Mouse (Mus musculus) limb, embryonic 14.5 days (tissue): ENCODE measurements around the gene Rinl. TPM values are rescaled to one million over a fixed set of nuclear protein-coding genes. Genes with fewer than 3 reads are reported as not detected.
A peak's percentile ranks its signal among the peaks of the same experiment; 100 is the strongest.

Experiments used
- ATAC-seq: fragments of 200-750 bp; cut with Nextera tagmentation; 2 replicates; pipeline ENCODE4 v1.8.0; 2017; ENCODE audit warnings: low read depth, moderate number of reproducible peaks, moderate TSS enrichment; ENCODE audit not compliant: low FRiP score
- DNase-seq: peaks from one replicate; pipeline ENCODE4 v3.0.0-alpha.2; 2015; ENCODE audit warnings: low spot score
- H3K27ac ChIP-seq: fragments of 300-500 bp; sonication (generic); replicated peaks from 2 replicates; pipeline ENCODE4 v1.5.1; 2014; ENCODE audit warnings: low read depth, mild to moderate bottlenecking, low read length, moderate library complexity, mixed read lengths
- H3K27me3 ChIP-seq: fragments of 300-500 bp; sonication (generic); 2 replicates; pipeline ENCODE4 v1.6.1; 2014; ENCODE audit warnings: low read length, mixed read lengths; ENCODE audit not compliant: control insufficient read depth, insufficient read depth
- H3K36me3 ChIP-seq: fragments of 300-500 bp; sonication (generic); 2 replicates; pipeline ENCODE4 v1.6.1; 2014; ENCODE audit warnings: mild to moderate bottlenecking, low read length, moderate library complexity, mixed read lengths; ENCODE audit not compliant: control insufficient read depth, insufficient read depth
- H3K4me1 ChIP-seq: fragments of 300-500 bp; sonication (generic); 2 replicates; pipeline ENCODE4 v1.6.1; 2014; ENCODE audit warnings: antibody characterized with exemption, low read length, mixed read lengths; ENCODE audit not compliant: control insufficient read depth, insufficient read depth
- H3K4me2 ChIP-seq: fragments of 300-500 bp; sonication (generic); replicated peaks from 2 replicates; pipeline ENCODE4 v1.6.1; 2014; ENCODE audit warnings: low read depth, mild to moderate bottlenecking, low read length, moderate library complexity; ENCODE audit not compliant: severe bottlenecking
- H3K4me3 ChIP-seq: fragments of 300-500 bp; sonication (generic); replicated peaks from 2 replicates; pipeline ENCODE4 v1.5.1; 2014; ENCODE audit warnings: low read length
- H3K9ac ChIP-seq: fragments of 300-500 bp; sonication (generic); 2 replicates; pipeline ENCODE4 v1.6.1; 2014; ENCODE audit warnings: mild to moderate bottlenecking, low read depth, low read length, moderate library complexity; ENCODE audit not compliant: severe bottlenecking
- H3K9me3 ChIP-seq: fragments of 300-500 bp; sonication (generic); 2 replicates; pipeline ENCODE4 v1.6.1; 2016; ENCODE audit warnings: low read length; ENCODE audit not compliant: control insufficient read depth
- POLR2A ChIP-seq: fragments of 200-500 bp; IDR thresholded peaks from 2 replicates; pipeline ENCODE4 v1.8.0; 2012; ENCODE audit warnings: inconsistent platforms, mild to moderate bottlenecking, moderate library complexity, borderline replicate concordance; ENCODE audit not compliant: insufficient read depth, insufficient read length; ENCODE audit errors: extremely low read depth
- WGBS: fragments of 180-500 bp; shearing (Covaris S2); extraction: QIAGEN DNeasy Blood & Tissue Kit; methylation state at CpG from one replicate; pipeline ENCODE4 v1.1.7; 2014; 5-methylcytosine and 5-hydroxymethylcytosine counted together
- polyA plus RNA-seq, 2 experiments: library from polyadenylated mRNA; depleted of rRNA in 1 of 2; stranded (reverse) in 1 of 2; unstranded in 1 of 2; fragments of >200 nt; fragmentation: Nextera tagmentation in 1 of 2; extraction: Ambion mirVana in 1 of 2; gene quantifications; 2 replicates each; pipeline versions ENCODE4 v1.2.1 to v1.2.3; 2012 to 2014

Rinl gene
- polyA plus RNA-seq, 2 experiments, result 2.3 to 2.6 TPM

GRCm38 (mm10) chr7:28789235-28789634, 466 bp downstream of the Rinl start:
- peaks cover 8% of the 10 kb centered on the region for H3K4me1 ChIP-seq
- no peak for DNase-seq
- 52% methylated on average over 3 of the region's 3 CpGs for WGBS
- no peaks in the 10 kb centered on the region for H3K9me3 ChIP-seq
- no peak overlapping the region for H3K4me2 ChIP-seq
- H3K4me3 ChIP-seq, result no peak overlapping the region
- peak overlapping the region; percentile 71; the same call in 1 of the 2 replicates for H3K27ac ChIP-seq
- no peaks in the 10 kb centered on the region for H3K27me3 ChIP-seq
- TF ChIP-seq POLR2A, result no peak
- H3K9ac ChIP-seq, result no peak overlapping the region
- no peak for ATAC-seq
- peaks cover 29% of the 10 kb centered on the region for H3K36me3 ChIP-seq

- Histone ChIP-seq H3K4me1 (peaks cover 8% of the 10 kb centered on the region), H3K36me3 (peaks cover 22% of the 10 kb centered on the region), H3K4me3 (no peak overlapping the region), H3K27ac (peak overlapping the region; percentile 71; the same call in 1 of the 2 replicates), H3K9me3 (no peaks in the 10 kb centered on the region), H3K4me2 (no peak overlapping the region), H3K27me3 (no peaks in the 10 kb centered on the region), H3K9ac (no peak overlapping the region)
- TF ChIP-seq POLR2A, result no peak
- DNase-seq (no peak), ATAC-seq (no peak)
- 55% methylated on average over 8 of the region's 8 CpGs for WGBS
Observed at GRCm38 (mm10) chr7:28790066-28790806, 1.5 kb downstream of the Rinl start.

GRCm38 (mm10) chr7:28791706-28792105, 2.9 kb downstream of the Rinl start:
- Histone ChIP-seq H3K4me3 (no peak overlapping the region), H3K27me3 (no peaks in the 10 kb centered on the region), H3K4me1 (peaks cover 8% of the 10 kb centered on the region), H3K4me2 (no peak overlapping the region), H3K36me3 (peaks cover 12% of the 10 kb centered on the region), H3K9ac (no peak overlapping the region), H3K27ac (no peak overlapping the region), H3K9me3 (no peaks in the 10 kb centered on the region)
- DNase-seq (no peak), ATAC-seq (no peak)
- TF ChIP-seq POLR2A, result no peak

GRCm38 (mm10) chr7:28792391-28793185, 3.8 kb downstream of the Rinl start:
- WGBS, result 76% methylated on average over 13 of the region's 14 CpGs
- peaks cover 7% of the 10 kb centered on the region; the same call in 1 of the 2 replicates for H3K36me3 ChIP-seq
- H3K9me3 ChIP-seq, result no peaks in the 10 kb centered on the region
- peaks cover 8% of the 10 kb centered on the region for H3K4me1 ChIP-seq
- H3K9ac ChIP-seq, result no peak overlapping the region
- H3K4me2 ChIP-seq, result no peak overlapping the region
- H3K4me3 ChIP-seq, result no peak overlapping the region
- ATAC-seq (no peak), DNase-seq (no peak)
- no peak for TF ChIP-seq POLR2A
- no peaks in the 10 kb centered on the region for H3K27me3 ChIP-seq
- H3K27ac ChIP-seq, result no peak overlapping the region

GRCm38 (mm10) chr7:28793834-28794233, 5.1 kb downstream of the Rinl start:
- no peak overlapping the region for H3K9ac ChIP-seq
- ATAC-seq (no peak), DNase-seq (no peak)
- peaks cover 8% of the 10 kb centered on the region for H3K4me1 ChIP-seq
- no peak overlapping the region for H3K4me3 ChIP-seq
- no peak overlapping the region for H3K4me2 ChIP-seq
- H3K27ac ChIP-seq, result no peak overlapping the region
- no peaks in the 10 kb centered on the region for H3K27me3 ChIP-seq
- 48% methylated on average over 2 of the region's 2 CpGs for WGBS
- TF ChIP-seq POLR2A, result no peak
- no peaks in the 10 kb centered on the region for H3K36me3 ChIP-seq
- no peaks in the 10 kb centered on the region for H3K9me3 ChIP-seq
